Mouse (Mus musculus): ENCODE results near the gene Ddx39.
A peak's percentile ranks its signal among the peaks of the same experiment; 100 is the strongest.

The Ddx39 gene

DNA sequence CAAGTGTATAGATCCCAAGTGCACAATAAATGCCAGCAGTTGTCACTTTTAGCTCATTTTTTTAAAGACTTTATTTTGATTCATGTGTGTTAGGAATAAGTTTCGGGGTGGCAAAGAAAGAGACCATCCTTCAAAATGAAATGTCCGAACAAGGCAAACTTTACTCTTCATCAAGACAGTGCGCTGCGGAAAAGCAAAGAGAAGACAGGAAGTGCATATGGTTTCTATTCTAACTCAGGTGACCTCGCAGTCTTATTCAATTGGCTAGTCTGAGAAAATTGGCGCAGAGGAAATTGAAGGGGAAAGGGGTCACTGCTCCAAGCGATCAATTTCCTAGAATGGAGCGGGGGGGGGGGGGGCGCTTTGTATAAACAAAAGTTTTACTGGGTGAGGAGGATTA, 15.4 kb upstream of the Ddx39 start:
- no peak for DNase-seq

GRCm38 (mm10) chr8:83700423-83701085, 14.4 kb upstream of the Ddx39 start:
- no peak for DNase-seq

DNA sequence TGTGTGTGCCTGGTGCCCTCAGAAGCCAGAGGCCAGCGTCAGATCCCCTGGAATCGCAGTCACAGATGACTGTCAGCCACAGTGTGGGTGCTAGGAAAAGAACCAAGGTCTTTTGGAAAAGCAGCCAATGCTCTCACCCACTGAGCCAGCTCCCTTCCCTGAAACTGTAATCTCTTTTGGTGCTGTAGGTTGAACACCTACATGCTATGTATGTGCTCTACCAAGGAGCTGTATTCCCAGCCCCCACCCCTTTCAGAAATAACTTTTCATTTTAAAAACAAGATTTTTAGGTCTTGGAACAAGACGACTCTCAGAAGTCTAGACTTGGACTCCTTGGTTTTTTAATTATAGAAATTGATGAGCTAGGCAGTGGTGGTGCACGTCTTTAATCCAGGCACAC, 11.6 kb upstream of the Ddx39 start:
- no peak for DNase-seq

- no peak for DNase-seq
These were observed 8.6 kb upstream of the Ddx39 start for GRCm38 (mm10) chr8:83706411-83706810.

DNA sequence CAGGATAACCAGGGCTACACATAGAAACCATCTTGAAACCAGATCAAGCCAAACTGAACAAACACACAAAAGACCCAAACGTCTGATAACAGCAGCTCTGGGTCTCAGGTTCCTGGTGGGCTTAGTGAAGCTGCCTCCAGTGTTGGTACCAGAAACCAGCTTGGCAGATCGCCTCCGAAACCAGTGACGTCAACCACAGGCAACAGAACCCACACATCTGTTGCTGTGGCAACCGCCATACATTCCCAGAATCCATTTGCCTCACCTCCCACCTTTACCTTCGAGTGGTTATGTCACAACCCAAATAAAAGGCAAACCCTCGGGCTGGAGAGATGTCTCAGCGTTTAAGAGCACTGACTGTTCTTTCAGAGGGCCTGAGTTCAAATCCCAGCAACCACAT, 7.4 kb upstream of the Ddx39 start:
- no peak for DNase-seq

- DNase-seq: no peak
These were observed 324 bp upstream of the Ddx39 start for GRCm38 (mm10) chr8:83714676-83715030.

DNA sequence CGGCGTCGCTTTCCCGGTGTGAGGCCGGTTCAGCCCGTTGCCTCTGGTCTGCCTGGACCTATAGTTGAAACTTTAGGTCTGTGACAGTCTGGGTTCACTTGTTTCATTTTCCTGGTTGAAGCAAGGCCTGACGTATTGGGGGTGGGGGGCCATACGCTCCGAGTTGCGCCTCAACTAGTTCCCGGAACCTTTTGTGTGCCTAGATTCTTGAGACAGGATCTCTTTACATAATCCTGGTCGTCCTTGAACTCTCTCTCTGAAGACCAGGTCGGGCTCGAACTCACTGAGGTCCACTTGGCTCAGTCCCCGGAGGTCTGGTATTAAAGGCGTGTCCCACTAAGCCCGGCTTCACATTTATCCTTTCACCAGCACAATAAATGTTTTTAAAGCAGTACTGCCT, 794 bp downstream of the Ddx39 start:
- DNase-seq: no peak

DNA sequence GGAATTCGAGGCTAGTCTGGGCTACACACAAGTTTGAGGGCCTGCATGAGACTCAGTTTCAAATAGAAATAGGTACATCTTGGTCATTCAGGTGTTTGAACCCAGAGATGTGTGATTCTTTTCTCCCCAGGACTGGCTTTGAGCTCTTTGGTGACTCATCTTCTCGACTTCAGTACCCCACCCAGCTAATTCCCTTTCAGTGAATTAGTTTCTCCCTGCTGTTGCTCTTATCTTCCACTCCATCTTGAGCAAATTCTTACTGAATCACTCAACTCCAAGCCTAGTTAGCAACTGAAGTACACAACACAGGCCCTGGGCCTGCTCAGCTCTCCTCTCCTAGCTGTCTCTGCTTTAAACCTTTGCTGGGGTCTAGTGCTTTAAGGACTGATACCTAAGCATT, 1.6 kb downstream of the Ddx39 start:
- no peak for DNase-seq

DNA sequence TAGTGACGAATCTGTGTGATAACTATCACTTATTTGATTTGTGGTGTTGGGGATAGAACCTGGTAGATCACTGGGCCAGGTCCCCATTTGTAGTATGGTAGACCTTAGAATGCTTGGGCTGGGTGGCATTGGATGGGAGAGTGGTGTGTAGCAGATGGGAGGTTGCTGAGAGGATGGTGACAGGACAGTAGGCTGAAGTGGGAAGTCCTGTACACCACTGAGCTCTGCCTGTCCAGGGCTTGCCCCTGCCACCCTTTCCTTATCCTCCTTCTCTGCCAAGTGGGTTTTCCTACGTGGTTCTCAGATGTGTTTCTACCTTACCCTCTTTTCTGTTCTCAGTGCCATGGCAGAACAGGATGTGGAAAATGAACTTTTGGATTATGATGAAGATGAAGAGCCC, 4.1 kb downstream of the Ddx39 start:
- no peak for DNase-seq

GRCm38 (mm10) chr8:83719693-83720092, 4.7 kb downstream of the Ddx39 start:
- DNase-seq: no peak

GRCm38 (mm10) chr8:83721405-83722025, 6.5 kb downstream of the Ddx39 start:
- no peak for DNase-seq

GRCm38 (mm10) chr8:83722631-83723030, 7.7 kb downstream of the Ddx39 start:
- DNase-seq: no peak

- no peak for DNase-seq
These were observed 8.6 kb downstream of the Ddx39 start for GRCm38 (mm10) chr8:83723447-83724083.

DNA sequence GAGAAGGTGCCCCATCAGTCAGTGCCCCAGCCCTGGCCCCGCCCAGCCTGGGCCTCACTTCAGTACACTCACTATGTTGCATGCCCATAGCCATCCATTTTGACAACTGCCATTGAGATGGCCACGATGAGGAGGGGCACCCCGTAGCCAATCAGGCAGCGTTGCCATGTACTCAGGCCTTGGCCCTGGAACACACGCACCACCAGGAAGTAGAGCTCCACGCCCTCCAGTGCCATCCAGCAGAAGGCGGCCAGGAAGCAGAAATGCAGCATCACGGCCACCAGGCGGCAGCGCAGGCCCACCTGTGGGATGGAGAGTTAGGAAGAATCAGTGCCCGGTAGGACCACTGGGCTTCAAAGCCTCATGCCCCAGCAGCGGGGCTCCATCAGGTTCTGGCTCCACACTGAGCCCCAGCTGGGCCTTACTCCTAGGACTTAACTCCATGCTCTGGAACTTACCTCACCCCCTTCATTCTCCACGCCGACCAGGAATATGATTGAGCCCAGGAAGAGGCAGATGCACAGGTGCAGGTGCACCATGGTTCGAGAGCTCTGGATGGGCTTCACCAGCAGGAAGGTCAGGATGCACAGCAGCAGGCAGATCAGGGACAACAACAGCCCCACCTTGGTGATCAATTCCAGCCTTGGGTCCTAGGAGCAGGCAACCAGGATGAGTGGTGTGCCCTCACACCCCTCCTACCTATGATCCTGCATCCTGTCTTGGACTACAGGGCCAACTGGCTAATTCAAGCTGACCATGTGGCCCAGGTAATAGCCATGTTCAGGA, 9.9 kb downstream of the Ddx39 start:
- DNase-seq: peak; percentile 78

DNA sequence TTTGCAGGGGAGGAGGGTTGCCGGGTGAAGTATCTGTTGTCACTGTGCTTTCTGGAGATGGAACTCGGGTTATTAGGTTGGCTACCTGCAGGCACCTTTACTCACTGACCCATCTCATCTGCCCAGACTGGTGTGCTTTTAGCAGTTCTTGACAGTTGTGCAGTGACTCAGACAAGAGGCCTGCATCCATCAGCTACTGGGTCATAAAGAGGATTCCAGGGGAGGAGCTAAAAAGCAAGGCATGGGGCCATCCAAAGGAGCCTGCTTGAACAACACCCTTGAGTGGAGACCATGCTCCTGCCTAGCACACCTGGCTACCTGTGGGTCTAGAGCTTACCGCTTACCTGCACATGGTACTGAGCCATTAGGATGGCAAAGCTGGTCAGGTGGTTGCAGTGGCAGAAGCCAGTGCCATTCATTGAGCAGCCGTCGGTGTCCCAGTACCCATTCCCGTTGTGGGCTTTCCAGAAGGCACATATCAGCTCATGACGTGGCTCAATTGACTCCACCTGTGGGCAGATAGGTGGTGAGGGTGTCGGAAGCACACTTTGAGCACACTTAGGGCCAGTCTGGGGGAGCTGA, 10.6 kb downstream of the Ddx39 start:
- DNase-seq: no peak

DNA sequence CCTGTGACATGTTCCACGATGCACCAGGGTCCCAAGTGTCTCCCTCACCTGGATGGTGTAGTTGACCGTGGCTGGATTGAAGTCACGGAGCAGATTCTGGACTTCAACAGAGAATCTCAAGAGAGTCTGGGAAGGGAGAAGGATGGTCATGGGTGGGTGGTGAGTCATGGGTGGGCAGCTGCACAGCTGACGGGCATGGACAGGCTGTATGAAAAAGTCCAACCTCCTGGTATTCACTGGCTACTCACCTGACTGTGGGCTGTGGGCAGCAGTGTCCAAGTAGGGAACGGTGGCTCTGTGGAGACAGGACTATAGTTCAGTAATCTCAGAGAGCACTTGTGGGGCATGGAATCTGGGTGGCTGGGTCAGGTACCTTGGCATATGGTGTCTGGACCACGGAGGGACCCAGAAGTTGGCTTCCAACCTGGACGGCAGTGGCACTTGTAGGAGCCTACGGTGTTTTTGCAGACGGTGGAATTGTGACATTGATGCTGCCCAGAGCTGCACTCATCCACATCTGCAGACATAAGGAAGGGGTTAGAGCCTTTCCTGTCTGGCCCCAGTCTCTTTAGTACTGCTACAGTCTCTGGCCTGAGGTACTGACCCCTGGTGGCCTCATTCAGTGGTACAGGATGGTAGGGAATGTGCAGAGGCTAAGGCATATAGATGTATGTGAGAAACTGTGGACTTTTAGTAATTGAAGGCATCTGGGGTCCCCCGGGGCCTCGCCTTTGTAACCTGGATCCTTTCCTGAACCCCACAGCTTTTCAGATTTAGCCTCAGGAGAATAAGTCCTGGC, 14.2 kb downstream of the Ddx39 start:
- DNase-seq: no peak

GRCm38 (mm10) chr8:83731906-83732305, 16.9 kb downstream of the Ddx39 start:
- no peak for DNase-seq

- DNase-seq: no peak
These were observed 17.9 kb downstream of the Ddx39 start for GRCm38 (mm10) chr8:83732919-83733318.

DNA sequence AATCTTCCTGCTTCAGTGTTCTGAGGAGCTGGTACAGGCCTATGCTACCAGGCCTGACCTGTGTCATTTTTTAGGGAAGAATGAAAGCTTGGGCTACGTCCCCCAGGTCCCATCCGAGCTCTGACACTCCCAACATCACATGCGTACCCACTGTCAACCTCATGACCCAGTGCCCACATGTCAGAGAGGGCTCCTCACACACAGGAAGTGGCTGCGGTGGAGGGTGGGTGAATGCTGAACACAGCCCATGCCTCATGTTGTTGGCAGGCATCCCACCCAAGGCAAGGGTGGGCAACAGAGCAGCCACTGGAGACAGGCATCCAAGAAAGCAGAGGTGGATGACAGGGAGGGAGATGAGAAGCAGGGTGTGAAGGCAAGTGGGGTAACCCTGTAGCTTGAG, 21.7 kb downstream of the Ddx39 start:
- no peak for DNase-seq

GRCm38 (mm10) chr8:83737346-83737745, 22.4 kb downstream of the Ddx39 start:
- DNase-seq: no peak

GRCm38 (mm10) chr8:83737852-83738562, 23.0 kb downstream of the Ddx39 start:
- DNase-seq: no peak
